Mouse (Mus musculus): ENCODE measurements at regions not wholly inside any gene's neighbourhood (a gene's known extent, or its start where the extent isn't known, plus 50 kb on each side); places are given as distances from the start of the nearest gene placed in this dataset.

DNA sequence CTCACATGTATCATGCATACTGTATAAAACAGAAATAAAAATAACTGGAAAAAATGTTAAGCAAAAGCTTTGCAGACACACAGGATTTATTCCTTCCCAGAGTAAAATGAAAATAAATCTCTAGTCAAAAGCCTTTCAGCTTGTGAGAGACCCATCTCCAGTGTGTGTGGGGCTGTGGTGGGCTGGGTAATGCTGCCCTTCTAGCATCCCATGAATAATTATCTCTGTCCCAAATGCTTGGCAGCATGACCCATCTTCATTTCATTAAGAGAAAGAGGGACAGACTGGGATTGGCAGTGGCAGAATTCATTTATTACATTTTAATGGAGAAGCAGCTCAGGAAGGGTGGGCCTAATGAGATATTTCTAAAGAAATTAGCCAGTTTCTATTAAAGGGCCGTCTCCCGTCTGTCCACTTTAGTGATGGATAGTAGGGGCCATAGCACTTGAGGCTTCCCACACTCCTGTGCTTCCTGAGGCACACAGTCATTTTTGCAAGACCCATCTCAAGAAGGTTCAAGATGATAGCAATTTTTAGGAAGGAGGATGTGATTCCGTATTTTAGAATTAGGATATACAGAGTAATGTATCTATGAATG lies 930.8 kb upstream of the Sel1l start:
- TF ChIP-seq CTCF (IDR thresholded peaks at IDR 0.05; ENCODE audit: low read depth): no peak
- TF ChIP-seq EP300 (optimal IDR thresholded peaks at IDR 0.05): no peak
